Mouse (Mus musculus) c-Kit-negative CD71-positive TER-119-positive erythroid progenitor cells, embryonic 14.5 days (primary cell): ENCODE results near the gene Glt6d1.

Experiments
- DNase-seq: peaks from one replicate; pipeline ENCODE4 v3.0.0-alpha.2; 2013; ENCODE audit warnings: low read depth, low spot score

Gene Glt6d1

GRCm38 (mm10) chr2:25797635-25798034 is 18.0 kb downstream of the Glt6d1 start:
- DNase-seq: no peak

GRCm38 (mm10) chr2:25789092-25789491 is 26.6 kb downstream of the Glt6d1 start:
- no peak for DNase-seq

GRCm38 (mm10) chr2:25785573-25786322 is 29.9 kb downstream of the Glt6d1 start:
- DNase-seq: no peak

GRCm38 (mm10) chr2:25781957-25782356 is 33.7 kb downstream of the Glt6d1 start, which contains the start of gene Gm13539:
Gm13539 (plus strand) TSS chr2:25782257.
- no peak for DNase-seq

GRCm38 (mm10) chr2:25780921-25781320 is 34.7 kb downstream of the Glt6d1 start:
- no peak for DNase-seq

GRCm38 (mm10) chr2:25779076-25779475 is 36.6 kb downstream of the Glt6d1 start:
- DNase-seq: no peak

- no peak for DNase-seq
Observed at GRCm38 (mm10) chr2:25776717-25777116, 38.9 kb downstream of the Glt6d1 start, which contains the start of gene Lcn11. Lcn11 (plus strand) TSS chr2:25777017.

- DNase-seq: no peak
Observed at GRCm38 (mm10) chr2:25775991-25776390, 39.7 kb downstream of the Glt6d1 start.

GRCm38 (mm10) chr2:25774640-25775039 is 41.0 kb downstream of the Glt6d1 start:
- DNase-seq: no peak

- DNase-seq: no peak
Observed at GRCm38 (mm10) chr2:25773507-25773906, 42.1 kb downstream of the Glt6d1 start.

- DNase-seq: no peak
Observed at GRCm38 (mm10) chr2:25767764-25768163, 47.9 kb downstream of the Glt6d1 start.

GRCm38 (mm10) chr2:25765269-25765668 is 50.4 kb downstream of the Glt6d1 start, which contains the start of gene Lcn3:
Lcn3 (plus strand) TSS chr2:25765569.
- no peak for DNase-seq

- DNase-seq: no peak
Observed at GRCm38 (mm10) chr2:25758064-25758625, 57.5 kb downstream of the Glt6d1 start.

- no peak for DNase-seq
Observed at GRCm38 (mm10) chr2:25754201-25754600, 61.4 kb downstream of the Glt6d1 start.
